Mouse (Mus musculus): ENCODE results near the gene Edil3. TPM values are rescaled to one million over a fixed set of nuclear protein-coding genes. Genes with fewer than 3 reads are reported as not detected.

Gene Edil3
- polyA plus RNA-seq, 1 experiment from 2014 or later = 6.0 TPM

DNA sequence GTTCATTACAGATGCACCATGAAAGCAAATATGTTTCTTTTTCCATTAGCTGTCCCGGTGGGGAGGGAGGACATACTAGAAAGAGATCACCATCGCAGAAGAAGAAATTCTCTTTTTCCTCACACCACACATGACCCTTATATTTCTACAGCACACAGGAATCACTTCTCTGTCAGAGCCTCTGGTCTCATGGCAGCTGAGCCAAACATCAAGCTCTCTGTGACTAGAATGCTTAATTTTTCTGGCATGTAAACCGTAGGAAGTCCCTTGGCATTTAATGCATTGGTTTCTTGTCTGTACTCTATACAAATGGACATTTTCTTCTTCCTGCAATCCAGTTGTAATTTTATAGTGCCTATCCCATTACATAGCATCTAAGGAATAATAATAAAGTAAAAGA is 330.6 kb downstream of the Edil3 start:
- ATAC-seq (ENCODE audit: insufficient read depth, low FRiP score, low read depth) = no peak
- Histone ChIP-seq H3K36me3 (no peaks in the 10 kb centered on the region), H3K9me3 (no peaks in the 10 kb centered on the region), H3K4me1 (no peaks in the 10 kb centered on the region), H3K9ac (no peak overlapping the region), H3K27ac (no peak overlapping the region), H3K4me3 (replicated peaks) (no peak overlapping the region), H3K27me3 (replicated peaks) (no peaks in the 10 kb centered on the region), H3K4me2 (no peak overlapping the region)
- WGBS = 82% methylated on average over 3 of the region's 3 CpGs

DNA sequence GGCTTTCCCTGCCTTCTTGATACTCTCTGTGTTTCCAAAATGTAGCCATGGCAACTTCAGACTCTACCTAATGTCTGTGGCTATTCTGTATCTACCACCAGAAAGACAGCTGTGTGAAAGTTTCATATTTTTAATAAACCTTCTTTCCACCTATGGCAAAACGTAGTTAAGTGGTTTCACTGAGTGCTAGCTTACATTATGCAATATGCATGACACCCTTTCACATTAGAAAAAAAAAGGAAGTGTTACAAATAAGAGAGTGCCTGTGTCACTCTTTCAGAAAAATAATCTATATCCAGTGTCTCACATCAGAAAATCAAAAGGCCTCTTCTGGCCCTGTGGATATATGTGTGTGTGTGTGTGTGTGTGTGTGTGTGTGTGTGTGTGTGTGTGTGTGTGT is 346.7 kb downstream of the Edil3 start:
- WGBS = 70% methylated on average over 1 of the region's 1 CpGs
- Histone ChIP-seq H3K4me2 (no peak overlapping the region), H3K4me3 (replicated peaks) (no peak overlapping the region), H3K27ac (no peak overlapping the region), H3K9me3 (no peaks in the 10 kb centered on the region), H3K36me3 (no peaks in the 10 kb centered on the region), H3K27me3 (replicated peaks) (no peaks in the 10 kb centered on the region), H3K4me1 (no peaks in the 10 kb centered on the region), H3K9ac (no peak overlapping the region)
- no peak for ATAC-seq (ENCODE audit: insufficient read depth, low FRiP score, low read depth)

DNA sequence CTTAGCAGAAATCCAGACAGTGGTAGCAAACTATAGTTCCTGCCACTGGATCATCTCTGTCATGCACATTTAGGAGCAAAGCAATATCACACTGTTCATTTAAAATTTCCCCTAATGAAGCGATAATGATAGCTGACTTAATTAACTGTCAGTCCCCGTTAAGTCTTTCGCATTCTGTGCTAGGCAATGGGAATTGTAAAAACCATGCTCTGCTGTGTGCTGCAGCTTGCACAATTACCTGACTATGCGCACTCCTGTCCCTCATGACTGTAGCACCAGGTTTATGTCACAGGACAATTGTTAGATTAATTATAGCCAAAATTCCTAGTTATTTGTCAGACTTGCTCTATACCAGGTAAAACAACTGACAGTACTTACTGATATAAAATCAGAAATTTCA is 348.8 kb downstream of the Edil3 start:
- WGBS = 86% methylated on average over 4 of the region's 4 CpGs
- Histone ChIP-seq H3K36me3 (no peaks in the 10 kb centered on the region), H3K4me1 (no peaks in the 10 kb centered on the region), H3K4me3 (replicated peaks) (no peak overlapping the region), H3K4me2 (no peak overlapping the region), H3K27me3 (replicated peaks) (no peaks in the 10 kb centered on the region), H3K9ac (no peak overlapping the region), H3K9me3 (no peaks in the 10 kb centered on the region), H3K27ac (no peak overlapping the region)
- ATAC-seq (ENCODE audit: insufficient read depth, low FRiP score, low read depth) = no peak

DNA sequence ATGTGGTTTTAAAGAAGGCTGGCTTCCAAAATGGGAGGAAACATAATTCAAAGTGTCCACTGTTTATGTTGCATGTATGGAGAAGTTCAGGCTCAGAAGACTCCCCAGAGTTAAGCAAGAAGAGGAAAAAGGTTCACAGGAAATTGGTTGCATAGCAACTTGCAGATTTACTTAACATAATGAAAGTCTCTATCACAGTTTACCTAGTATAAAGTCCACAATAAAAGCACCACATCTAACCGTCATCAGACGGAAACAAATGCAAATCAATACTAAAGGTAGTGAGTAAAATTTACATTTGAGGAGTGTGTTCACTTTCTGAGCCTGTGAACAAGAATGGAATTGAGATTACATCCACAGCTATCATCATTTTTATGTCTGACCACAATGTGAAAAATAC is 353.9 kb downstream of the Edil3 start:
- no peaks in the 10 kb centered on the region for H3K4me1 ChIP-seq
- ATAC-seq (ENCODE audit: insufficient read depth, low FRiP score, low read depth) = no peak
- no peak overlapping the region for H3K27ac ChIP-seq
- no peaks in the 10 kb centered on the region for H3K27me3 ChIP-seq (replicated peaks)
- H3K9me3 ChIP-seq = no peaks in the 10 kb centered on the region
- H3K36me3 ChIP-seq = no peaks in the 10 kb centered on the region
- WGBS = 53% methylated on average over 2 of the region's 2 CpGs
- H3K4me2 ChIP-seq = no peak overlapping the region
- H3K9ac ChIP-seq = no peak overlapping the region
- H3K4me3 ChIP-seq (replicated peaks) = no peak overlapping the region

DNA sequence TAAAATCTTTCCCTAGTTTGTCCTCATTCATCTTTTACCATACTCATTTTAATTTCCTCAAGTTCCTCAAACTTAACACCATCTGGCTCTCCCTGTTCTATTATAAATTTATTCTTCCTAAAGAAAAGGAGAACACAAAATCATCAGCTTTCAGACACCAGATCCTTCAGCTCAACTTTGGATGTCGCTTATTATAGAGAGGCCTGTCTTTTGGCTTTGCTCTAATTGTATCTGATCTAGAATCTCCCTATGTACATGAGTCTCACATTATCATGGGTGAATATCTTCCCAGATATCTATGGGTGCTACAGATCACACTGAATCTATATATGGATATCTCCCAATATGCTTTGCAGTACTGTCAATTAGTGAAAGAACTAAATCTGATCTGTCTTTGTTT is 367.8 kb downstream of the Edil3 start:
- Histone ChIP-seq H3K4me3 (replicated peaks) (no peak overlapping the region), H3K9me3 (no peaks in the 10 kb centered on the region), H3K9ac (no peak overlapping the region), H3K27me3 (replicated peaks) (no peaks in the 10 kb centered on the region), H3K4me2 (no peak overlapping the region), H3K36me3 (no peaks in the 10 kb centered on the region), H3K27ac (no peak overlapping the region), H3K4me1 (no peaks in the 10 kb centered on the region)
- no peak for ATAC-seq (ENCODE audit: insufficient read depth, low FRiP score, low read depth)
- 95% methylated on average over 1 of the region's 1 CpGs for WGBS

DNA sequence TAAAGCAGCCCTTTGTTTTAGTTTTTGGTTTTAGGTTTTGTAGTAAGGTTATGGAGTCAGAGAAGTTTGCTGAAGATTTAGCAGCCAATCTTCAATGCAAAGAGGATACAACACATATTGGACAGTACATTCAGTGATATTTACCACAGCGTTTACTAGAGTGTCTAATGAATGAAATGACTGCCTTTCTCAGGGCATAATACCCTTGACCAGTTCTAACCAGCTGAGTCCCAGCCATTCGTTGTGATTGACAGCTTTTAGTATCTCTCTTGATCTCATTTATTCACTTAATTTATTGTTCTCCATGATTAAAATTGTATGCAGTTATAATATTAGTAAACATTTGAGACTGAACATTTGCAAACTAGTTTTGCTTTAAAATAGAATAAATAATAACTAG is 375.7 kb downstream of the Edil3 start:
- Histone ChIP-seq H3K4me1 (no peaks in the 10 kb centered on the region), H3K4me2 (no peak overlapping the region), H3K9me3 (no peaks in the 10 kb centered on the region), H3K36me3 (no peaks in the 10 kb centered on the region), H3K27ac (no peak overlapping the region), H3K4me3 (replicated peaks) (no peak overlapping the region), H3K9ac (no peak overlapping the region), H3K27me3 (replicated peaks) (no peaks in the 10 kb centered on the region)
- 61% methylated on average over 2 of the region's 2 CpGs for WGBS
- no peak for ATAC-seq (ENCODE audit: insufficient read depth, low FRiP score, low read depth)

DNA sequence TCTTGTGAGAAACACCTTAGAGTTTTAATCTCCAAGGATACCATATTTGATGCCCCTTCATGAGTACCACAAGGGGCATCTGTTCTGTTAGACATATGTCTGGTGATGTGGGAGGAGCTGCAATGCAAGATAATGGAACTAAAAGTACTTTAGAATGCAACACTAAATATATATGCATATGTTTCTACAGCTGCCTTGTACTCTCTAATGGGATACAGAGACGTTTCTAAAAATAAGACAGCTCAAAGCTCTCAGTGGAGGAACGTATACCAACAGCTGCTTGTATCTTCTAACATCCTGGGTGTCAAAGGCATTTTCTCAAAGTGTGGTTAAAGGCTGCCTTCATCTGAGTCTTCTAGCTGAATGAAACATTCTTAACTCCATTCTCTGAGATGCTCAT is 378.0 kb downstream of the Edil3 start:
- Histone ChIP-seq H3K4me2 (no peak overlapping the region), H3K27me3 (replicated peaks) (no peaks in the 10 kb centered on the region)
- WGBS = 50% methylated on average over 2 of the region's 2 CpGs

GRCm38 (mm10) chr13:89238104-89238503 is 416.8 kb downstream of the Edil3 start:
- Histone ChIP-seq H3K36me3 (no peaks in the 10 kb centered on the region), H3K9ac (no peak overlapping the region), H3K4me2 (no peak overlapping the region), H3K9me3 (no peaks in the 10 kb centered on the region), H3K27me3 (replicated peaks) (no peaks in the 10 kb centered on the region), H3K4me3 (replicated peaks) (no peak overlapping the region), H3K27ac (no peak overlapping the region), H3K4me1 (no peaks in the 10 kb centered on the region)
- ATAC-seq (ENCODE audit: insufficient read depth, low FRiP score, low read depth) = no peak
- WGBS = 93% methylated on average over 1 of the region's 1 CpGs

More for the DNA sequence above, 378.0 kb downstream of the Edil3 start:
- H3K36me3 ChIP-seq = no peaks in the 10 kb centered on the region
- no peak overlapping the region for H3K4me3 ChIP-seq (replicated peaks)
- no peaks in the 10 kb centered on the region for H3K9me3 ChIP-seq
- H3K4me1 ChIP-seq = no peaks in the 10 kb centered on the region
- no peak overlapping the region for H3K9ac ChIP-seq
- no peak for ATAC-seq (ENCODE audit: insufficient read depth, low FRiP score, low read depth)
- H3K27ac ChIP-seq = no peak overlapping the region

- H3K4me3 ChIP-seq (replicated peaks) = no peak overlapping the region
- no peaks in the 10 kb centered on the region for H3K36me3 ChIP-seq
- no peak overlapping the region for H3K9ac ChIP-seq
- no peaks in the 10 kb centered on the region for H3K9me3 ChIP-seq
- no peak overlapping the region for H3K27ac ChIP-seq
- WGBS = 71% methylated on average over 4 of the region's 4 CpGs
- peak; percentile 82; the same call in 1 of the 2 replicates for ATAC-seq (ENCODE audit: insufficient read depth, low FRiP score, low read depth)
- H3K27me3 ChIP-seq (replicated peaks) = no peaks in the 10 kb centered on the region
- no peak overlapping the region for H3K4me2 ChIP-seq
- H3K4me1 ChIP-seq = no peaks in the 10 kb centered on the region
Measured at GRCm38 (mm10) chr13:89253990-89254642, 432.8 kb downstream of the Edil3 start.

DNA sequence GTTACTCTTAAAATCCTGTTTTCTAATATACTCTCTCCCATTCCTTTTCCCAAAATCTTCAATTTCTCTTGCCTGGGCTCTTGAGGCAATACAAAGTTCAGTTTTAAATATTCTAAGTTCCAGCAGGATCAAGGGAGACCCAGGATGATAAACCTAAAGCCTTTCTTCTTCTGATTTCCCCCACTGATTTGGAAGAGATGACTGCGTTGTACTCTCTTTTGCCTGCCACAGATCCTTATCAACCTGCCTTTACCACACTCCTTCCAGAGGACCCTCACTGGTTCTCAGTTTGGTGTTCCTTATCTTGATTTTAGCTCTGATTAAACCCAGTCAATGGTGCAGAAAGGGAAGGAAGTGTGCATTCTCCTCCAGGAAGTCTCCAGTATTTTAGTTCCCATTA is 435.6 kb downstream of the Edil3 start:
- Histone ChIP-seq H3K27ac (no peak overlapping the region), H3K9ac (no peak overlapping the region), H3K4me2 (no peak overlapping the region), H3K27me3 (replicated peaks) (no peaks in the 10 kb centered on the region), H3K9me3 (no peaks in the 10 kb centered on the region), H3K4me3 (replicated peaks) (no peak overlapping the region), H3K4me1 (no peaks in the 10 kb centered on the region), H3K36me3 (no peaks in the 10 kb centered on the region)
- no peak for ATAC-seq (ENCODE audit: insufficient read depth, low FRiP score, low read depth)
- WGBS = 60% methylated on average over 1 of the region's 1 CpGs

DNA sequence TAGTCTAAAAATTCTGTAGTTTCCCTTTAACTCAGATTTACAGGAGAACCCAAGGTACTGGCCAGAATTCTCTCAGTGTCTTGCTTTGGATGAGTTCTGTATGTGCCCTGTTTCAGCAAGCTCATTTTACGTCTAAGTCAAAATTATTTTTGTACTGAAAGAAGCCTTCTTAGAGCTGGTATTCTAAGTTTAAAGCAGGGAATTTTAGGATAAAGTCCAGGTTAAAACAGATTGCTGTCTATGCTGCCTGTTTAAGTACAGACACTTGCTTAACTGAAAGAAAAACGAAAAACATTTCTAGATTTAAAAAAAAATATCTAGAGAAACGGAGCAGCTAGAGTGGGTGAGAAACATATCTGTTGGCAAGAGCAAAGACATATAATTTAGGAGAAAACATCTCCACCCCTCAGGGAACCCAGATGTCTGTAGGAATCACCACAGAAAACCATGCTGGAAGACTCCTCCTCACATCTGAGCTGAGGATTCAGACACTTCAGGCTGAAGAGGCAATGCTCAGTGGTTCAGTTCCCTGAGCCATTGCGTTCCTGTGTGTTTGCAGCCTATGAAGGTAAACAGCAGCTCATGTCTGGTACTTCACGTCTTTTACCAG is 465.5 kb downstream of the Edil3 start:
- H3K9me3 ChIP-seq = no peaks in the 10 kb centered on the region
- no peaks in the 10 kb centered on the region for H3K27me3 ChIP-seq (replicated peaks)
- H3K9ac ChIP-seq = no peak overlapping the region
- H3K4me3 ChIP-seq (replicated peaks) = no peak overlapping the region
- H3K27ac ChIP-seq = no peak overlapping the region
- no peak overlapping the region for H3K4me2 ChIP-seq
- no peaks in the 10 kb centered on the region for H3K36me3 ChIP-seq
- WGBS = 62% methylated on average over 5 of the region's 5 CpGs
- no peaks in the 10 kb centered on the region for H3K4me1 ChIP-seq
- ATAC-seq (ENCODE audit: insufficient read depth, low FRiP score, low read depth) = no peak

GRCm38 (mm10) chr13:89288201-89288600 is 466.9 kb downstream of the Edil3 start:
- H3K4me3 ChIP-seq (replicated peaks) = no peak overlapping the region

GRCm38 (mm10) chr13:89321155-89321554 is 499.9 kb downstream of the Edil3 start:
- no peaks in the 10 kb centered on the region for H3K36me3 ChIP-seq
- no peaks in the 10 kb centered on the region for H3K4me1 ChIP-seq
- no peak overlapping the region for H3K27ac ChIP-seq
- 53% methylated on average over 1 of the region's 1 CpGs for WGBS
- ATAC-seq (ENCODE audit: insufficient read depth, low FRiP score, low read depth) = no peak
- no peak overlapping the region for H3K4me2 ChIP-seq
- no peaks in the 10 kb centered on the region for H3K9me3 ChIP-seq
- no peaks in the 10 kb centered on the region for H3K27me3 ChIP-seq (replicated peaks)
- no peak overlapping the region for H3K9ac ChIP-seq
- H3K4me3 ChIP-seq (replicated peaks) = no peak overlapping the region

More at GRCm38 (mm10) chr13:89288201-89288600, 466.9 kb downstream of the Edil3 start:
- H3K9me3 ChIP-seq = no peaks in the 10 kb centered on the region
- no peak overlapping the region for H3K27ac ChIP-seq
- 44% methylated on average over 4 of the region's 4 CpGs for WGBS
- ATAC-seq (ENCODE audit: insufficient read depth, low FRiP score, low read depth) = no peak
- H3K9ac ChIP-seq = no peak overlapping the region
- H3K4me2 ChIP-seq = no peak overlapping the region
- no peaks in the 10 kb centered on the region for H3K4me1 ChIP-seq
- H3K36me3 ChIP-seq = no peaks in the 10 kb centered on the region
- H3K27me3 ChIP-seq (replicated peaks) = no peaks in the 10 kb centered on the region

All from stomach, embryonic 15.5 days (tissue).